Mouse (Mus musculus): ENCODE results near the gene Agt.

Agt gene

DNA sequence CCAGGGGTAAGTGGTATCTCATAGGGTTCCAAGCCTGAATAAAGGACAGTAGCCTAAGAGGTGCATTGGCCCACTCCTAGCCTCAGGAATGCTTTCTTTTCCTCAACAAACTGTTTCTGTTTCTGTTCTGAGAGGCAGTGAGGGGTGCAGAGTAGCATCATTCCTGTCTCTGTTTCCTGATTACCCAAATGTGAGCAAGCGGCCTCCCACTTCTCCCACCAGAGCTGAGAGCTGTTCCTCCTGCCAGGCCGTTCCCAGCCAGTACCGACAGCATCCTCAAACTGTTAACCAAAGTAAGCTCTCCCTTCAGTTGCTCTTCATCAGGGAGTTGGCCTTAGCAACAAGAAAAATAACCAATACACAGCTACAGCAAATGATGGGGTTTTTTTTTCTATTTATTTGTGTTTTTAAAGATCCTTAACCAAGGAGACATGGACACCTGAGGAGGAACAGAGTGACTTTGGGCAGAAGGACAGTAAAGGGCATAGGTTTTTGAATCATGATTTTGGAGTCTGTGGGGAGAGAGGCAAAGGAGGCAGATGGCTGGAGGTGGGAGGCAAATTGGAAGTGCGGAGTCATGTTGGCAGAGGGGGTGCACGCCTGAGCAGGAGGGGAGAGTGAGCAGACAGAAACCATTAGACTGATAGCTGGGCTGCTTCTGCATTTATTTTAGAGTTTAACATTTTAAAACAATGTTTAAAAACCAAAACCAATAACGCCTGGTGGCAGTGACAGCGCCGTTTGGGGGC lies 61.8 kb downstream of the Agt start:
- no peak for DNase-seq (ENCODE audit: low read depth in 2 of 2, low spot score in 2 of 2)
